Mouse (Mus musculus) lung, postnatal 0 days (tissue): Measurements from ENCODE around the gene Gpr142.

Experiments
- CTCF ChIP-seq: IDR thresholded peaks from 2 replicates; pipeline ENCODE4 v1.5.1; 2016; ENCODE audit warnings: antibody characterized with exemption, mild to moderate bottlenecking
- EP300 ChIP-seq: IDR thresholded peaks from 2 replicates; pipeline ENCODE4 v1.6.1; 2016; ENCODE audit warnings: antibody characterized with exemption, mild to moderate bottlenecking, control low read depth

DNA sequence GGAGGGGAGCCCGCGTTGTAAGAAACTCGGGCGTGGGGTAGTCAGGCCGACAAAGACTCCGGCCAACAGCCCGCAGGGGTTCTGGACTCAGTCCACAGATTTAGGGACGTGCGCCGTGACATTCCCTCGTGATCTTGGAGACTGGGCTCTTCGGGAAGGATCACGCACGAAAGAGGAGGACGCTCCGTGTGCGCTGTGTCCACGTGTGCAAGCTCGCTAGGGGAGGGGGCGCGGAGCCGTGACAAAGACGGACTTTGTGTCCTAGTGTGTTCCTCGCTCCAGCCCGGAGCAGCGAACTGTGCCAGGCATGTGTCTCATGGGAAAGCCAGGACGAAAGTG lies 52.5 kb downstream of the Gpr142 start:
- no peak for TF ChIP-seq CTCF
- TF ChIP-seq EP300: no peak
